Mouse (Mus musculus) limb, embryonic 12.5 days (tissue): ENCODE data around the gene Ptgds. TPM values are rescaled to one million over a fixed set of nuclear protein-coding genes. Genes with fewer than 3 reads are reported as not detected.

Source experiments
- ATAC-seq: fragments of 200-750 bp; cut with Nextera tagmentation; 2 replicates; pipeline ENCODE4 v1.8.0; 2017; ENCODE audit warnings: low read depth, moderate TSS enrichment; ENCODE audit not compliant: insufficient number of reproducible peaks, insufficient read depth, low FRiP score, low TSS enrichment
- H3K27ac ChIP-seq: fragments of 300-500 bp; sonication (generic); 2 replicates; pipeline ENCODE4 v1.5.1; 2016; ENCODE audit warnings: mild to moderate bottlenecking, moderate library complexity
- H3K27me3 ChIP-seq: fragments of 300-500 bp; sonication (generic); 2 replicates; pipeline ENCODE4 v1.6.1; 2016; ENCODE audit warnings: mild to moderate bottlenecking, moderate library complexity
- H3K36me3 ChIP-seq: fragments of 300-500 bp; sonication (generic); 2 replicates; pipeline ENCODE4 v1.6.1; 2016; ENCODE audit warnings: mild to moderate bottlenecking, moderate library complexity
- H3K4me1 ChIP-seq: fragments of 300-500 bp; sonication (generic); replicated peaks from 2 replicates; pipeline ENCODE4 v1.6.1; 2016
- H3K4me2 ChIP-seq: fragments of 300-500 bp; sonication (generic); 2 replicates; pipeline ENCODE4 v1.6.1; 2016; ENCODE audit warnings: mild to moderate bottlenecking, moderate library complexity
- H3K4me3 ChIP-seq: fragments of 300-500 bp; sonication (generic); replicated peaks from 2 replicates; pipeline ENCODE4 v1.5.1; 2016; ENCODE audit warnings: mild to moderate bottlenecking
- H3K9ac ChIP-seq: fragments of 300-500 bp; sonication (generic); replicated peaks from 2 replicates; pipeline ENCODE4 v1.6.1; 2016; ENCODE audit warnings: mild to moderate bottlenecking, moderate library complexity
- H3K9me3 ChIP-seq: fragments of 300-500 bp; sonication (generic); 2 replicates; pipeline ENCODE4 v1.6.1; 2016; ENCODE audit warnings: mild to moderate bottlenecking, moderate library complexity
- WGBS: fragments of 180-500 bp; shearing (Covaris S2); methylation state at CpG from one replicate; pipeline ENCODE4 v1.1.7; 2016; 5-methylcytosine and 5-hydroxymethylcytosine counted together
- polyA plus RNA-seq: library from polyadenylated mRNA; unstranded; fragments of >200 nt; fragmentation: Nextera tagmentation; extraction: Ambion mirVana; gene quantifications from 2 replicates; pipeline ENCODE4 v1.2.1, GENCODE M21; 2016

Ptgds gene
- polyA plus RNA-seq, 1 experiment from 2014 or later: 0.35 TPM

- Histone ChIP-seq H3K9me3 (no peaks in the 10 kb centered on the region), H3K9ac (no peak overlapping the region), H3K4me1 (peaks cover 1% of the 10 kb centered on the region), H3K4me3 (no peak overlapping the region), H3K36me3 (peaks cover 1% of the 10 kb centered on the region; the same call in 1 of the 2 replicates), H3K27me3 (peaks cover 27% of the 10 kb centered on the region), H3K27ac (no peak overlapping the region), H3K4me2 (no peak overlapping the region)
- 86% methylated on average over 8 of the region's 8 CpGs for WGBS
- no peak for ATAC-seq
These were observed 35.6 kb downstream of the Ptgds start for GRCm38 (mm10) chr2:25434292-25434691.

- Histone ChIP-seq H3K4me1 (peaks cover 6% of the 10 kb centered on the region), H3K9me3 (no peaks in the 10 kb centered on the region), H3K9ac (no peak overlapping the region), H3K27ac (no peak overlapping the region), H3K27me3 (peaks cover 33% of the 10 kb centered on the region), H3K4me2 (no peak overlapping the region), H3K36me3 (no peaks in the 10 kb centered on the region), H3K4me3 (no peak overlapping the region)
- ATAC-seq: no peak
- 81% methylated on average over 17 of the region's 17 CpGs for WGBS
These were observed 36.7 kb downstream of the Ptgds start for GRCm38 (mm10) chr2:25433101-25433500.

- no peak for ATAC-seq
- no peak overlapping the region for H3K9ac ChIP-seq
- H3K4me3 ChIP-seq: no peak overlapping the region
- H3K4me2 ChIP-seq: no peak overlapping the region
- H3K9me3 ChIP-seq: no peaks in the 10 kb centered on the region
- no peaks in the 10 kb centered on the region for H3K36me3 ChIP-seq
- peaks cover 33% of the 10 kb centered on the region for H3K27me3 ChIP-seq
- H3K4me1 ChIP-seq: peaks cover 6% of the 10 kb centered on the region
- WGBS: 64% methylated on average over 11 of the region's 11 CpGs
- no peak overlapping the region for H3K27ac ChIP-seq
These were observed 37.3 kb downstream of the Ptgds start for GRCm38 (mm10) chr2:25432326-25433098.

GRCm38 (mm10) chr2:25431308-25431855, 38.5 kb downstream of the Ptgds start:
- ATAC-seq: no peak
- H3K27me3 ChIP-seq: peaks cover 38% of the 10 kb centered on the region
- WGBS: 60% methylated on average over 6 of the region's 6 CpGs

DNA sequence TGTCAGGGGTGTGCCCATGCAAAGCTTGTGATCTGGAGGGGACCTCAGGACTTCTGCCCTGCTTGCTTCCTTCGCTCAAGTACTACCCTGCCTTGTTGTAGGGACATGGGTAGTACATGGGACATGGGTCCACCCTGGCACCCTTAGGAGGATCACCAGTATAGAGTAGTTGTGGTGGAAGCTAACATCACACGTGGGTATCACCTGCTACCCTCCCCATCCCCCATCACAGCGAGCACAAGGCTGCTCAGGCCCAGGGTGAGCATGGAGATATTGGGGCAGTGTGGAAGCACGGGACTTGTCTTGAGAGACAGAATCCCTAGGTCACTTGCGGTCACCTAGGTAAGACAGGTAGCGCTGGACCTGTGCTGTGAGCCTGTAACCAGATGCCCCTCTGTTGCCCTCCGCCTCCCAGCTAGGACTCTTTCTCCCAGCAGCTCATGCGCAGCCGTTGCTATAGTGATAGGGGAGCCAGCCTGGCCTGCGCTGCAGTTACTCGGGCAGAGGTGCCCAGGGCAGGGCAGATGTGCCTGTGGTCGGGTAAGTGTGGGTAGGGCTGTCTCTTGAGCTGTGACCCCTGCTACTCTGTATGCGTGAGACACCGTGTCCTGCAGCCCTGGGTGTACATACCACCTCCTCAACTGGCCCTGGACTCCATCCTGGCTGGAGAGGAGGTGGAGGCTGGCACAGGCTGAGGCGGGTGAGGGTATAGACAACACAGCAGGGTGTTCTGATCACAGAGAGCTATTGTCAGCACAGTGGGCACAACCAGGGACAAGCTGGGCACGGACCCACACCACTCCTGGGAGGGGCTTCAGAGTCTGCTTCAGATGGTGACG, 39.2 kb downstream of the Ptgds start:
- Histone ChIP-seq H3K27me3 (peaks cover 45% of the 10 kb centered on the region), H3K27ac (no peak overlapping the region), H3K4me3 (no peak overlapping the region), H3K9ac (no peak overlapping the region), H3K4me2 (no peak overlapping the region), H3K9me3 (no peaks in the 10 kb centered on the region), H3K36me3 (no peaks in the 10 kb centered on the region), H3K4me1 (peaks cover 6% of the 10 kb centered on the region)
- 76% methylated on average over 17 of the region's 17 CpGs for WGBS
- ATAC-seq: no peak

More at GRCm38 (mm10) chr2:25431308-25431855, 38.5 kb downstream of the Ptgds start:
- peaks cover 6% of the 10 kb centered on the region for H3K4me1 ChIP-seq
- no peaks in the 10 kb centered on the region for H3K9me3 ChIP-seq
- no peak overlapping the region for H3K27ac ChIP-seq
- no peak overlapping the region for H3K4me2 ChIP-seq
- H3K9ac ChIP-seq: no peak overlapping the region
- H3K4me3 ChIP-seq: no peak overlapping the region
- no peaks in the 10 kb centered on the region for H3K36me3 ChIP-seq

DNA sequence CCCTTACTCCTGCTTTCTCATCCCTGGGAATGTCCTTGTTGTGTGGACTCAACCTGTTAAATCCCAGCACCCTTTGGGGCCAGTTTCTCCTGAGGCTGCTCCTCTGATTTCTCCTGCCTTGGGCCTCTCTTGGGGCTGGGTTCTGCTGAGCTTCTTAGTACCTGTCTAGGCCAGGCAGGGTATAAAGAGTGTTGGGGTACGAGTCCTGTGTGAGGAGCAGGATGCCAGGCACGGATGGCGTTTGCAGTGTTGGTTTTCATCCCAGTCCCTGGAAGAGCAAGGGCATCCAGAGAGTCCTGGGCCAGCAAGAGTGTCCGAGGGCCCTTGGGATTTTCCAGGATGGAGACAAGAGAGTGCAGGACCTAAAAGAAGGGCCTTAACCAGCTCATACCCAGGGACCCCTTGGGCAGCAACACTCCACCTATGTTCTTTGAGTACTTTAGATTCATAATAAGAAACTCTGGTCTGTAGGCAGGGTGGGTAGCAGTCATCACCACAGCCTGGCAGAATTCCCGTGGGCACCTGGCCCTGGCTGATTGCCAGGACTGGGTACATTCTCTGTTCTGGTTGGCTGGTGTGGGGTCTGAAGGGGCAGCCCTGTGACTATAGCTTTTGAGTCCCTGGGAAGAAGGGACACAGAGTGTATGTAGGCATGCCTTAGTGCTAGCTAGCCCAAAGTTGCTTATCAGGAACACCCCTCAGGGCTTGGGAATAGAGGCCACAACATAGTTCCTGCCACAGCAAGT, 40.2 kb downstream of the Ptgds start:
- Histone ChIP-seq H3K4me3 (peak overlapping the region; percentile 75), H3K36me3 (no peaks in the 10 kb centered on the region), H3K9ac (no peak overlapping the region; the same call in 1 of the 2 replicates), H3K27ac (no peak overlapping the region), H3K4me1 (peaks cover 6% of the 10 kb centered on the region), H3K4me2 (peak overlapping the region; percentile 94), H3K9me3 (no peaks in the 10 kb centered on the region), H3K27me3 (peaks cover 55% of the 10 kb centered on the region)
- WGBS: 69% methylated on average over 5 of the region's 5 CpGs
- no peak for ATAC-seq

- no peaks in the 10 kb centered on the region for H3K9me3 ChIP-seq
- H3K4me1 ChIP-seq: peaks cover 6% of the 10 kb centered on the region
- under 1% methylated on average over 83 of the region's 89 CpGs for WGBS
- peak; percentile 88 for ATAC-seq
- no peaks in the 10 kb centered on the region for H3K36me3 ChIP-seq
- peaks cover 65% of the 10 kb centered on the region for H3K27me3 ChIP-seq
- H3K4me3 ChIP-seq: peak within 1 kb of the TSS; percentile 75
- no peak within 1 kb of the TSS for H3K27ac ChIP-seq
- peak within 1 kb of the TSS; percentile 75 for H3K9ac ChIP-seq
- peak within 1 kb of the TSS; percentile 94 for H3K4me2 ChIP-seq
These were observed 41.2 kb downstream of the Ptgds start, which contains the start of gene Abca2 for GRCm38 (mm10) chr2:25428442-25429236. TSS of gene Abca2 (plus strand) at chr2:25428703.

- no peak overlapping the region for H3K4me3 ChIP-seq
- peaks cover 6% of the 10 kb centered on the region for H3K4me1 ChIP-seq
- ATAC-seq: no peak
- no peaks in the 10 kb centered on the region for H3K36me3 ChIP-seq
- WGBS: 89% methylated on average over 5 of the region's 5 CpGs
- no peak overlapping the region for H3K4me2 ChIP-seq
- H3K27ac ChIP-seq: no peak overlapping the region
- H3K9ac ChIP-seq: no peak overlapping the region
- peaks cover 79% of the 10 kb centered on the region for H3K27me3 ChIP-seq
- H3K9me3 ChIP-seq: no peaks in the 10 kb centered on the region
These were observed 42.6 kb downstream of the Ptgds start for GRCm38 (mm10) chr2:25427256-25427655.

DNA sequence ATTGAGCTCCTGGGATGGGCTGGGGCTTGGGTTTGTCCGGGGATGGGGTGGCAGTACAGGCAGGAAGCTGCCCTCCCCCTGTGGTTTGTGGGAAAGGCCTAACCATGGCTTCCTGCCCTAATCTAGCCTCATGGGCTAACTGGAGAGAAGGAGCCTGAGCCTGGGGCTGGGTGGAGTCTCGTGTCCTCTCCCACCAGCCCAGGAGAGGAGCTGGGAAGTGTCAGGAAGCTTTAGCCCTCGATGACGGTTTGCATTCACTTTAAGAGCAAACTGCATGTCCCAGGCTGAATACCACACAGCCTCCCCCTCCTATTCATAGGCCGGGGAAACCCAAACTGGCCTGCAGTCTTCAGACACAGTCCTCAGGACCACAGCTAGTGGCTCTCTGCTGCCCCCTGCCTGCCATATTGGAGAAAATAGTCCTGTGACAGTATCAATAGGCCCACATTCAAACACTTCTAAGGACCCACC, 43.1 kb downstream of the Ptgds start:
- Histone ChIP-seq H3K27me3 (peaks cover 78% of the 10 kb centered on the region), H3K9me3 (no peaks in the 10 kb centered on the region), H3K36me3 (no peaks in the 10 kb centered on the region), H3K4me1 (peaks cover 6% of the 10 kb centered on the region), H3K9ac (no peak overlapping the region), H3K4me3 (no peak overlapping the region), H3K27ac (no peak overlapping the region), H3K4me2 (no peak overlapping the region)
- 31% methylated on average over 5 of the region's 5 CpGs for WGBS
- no peak for ATAC-seq

DNA sequence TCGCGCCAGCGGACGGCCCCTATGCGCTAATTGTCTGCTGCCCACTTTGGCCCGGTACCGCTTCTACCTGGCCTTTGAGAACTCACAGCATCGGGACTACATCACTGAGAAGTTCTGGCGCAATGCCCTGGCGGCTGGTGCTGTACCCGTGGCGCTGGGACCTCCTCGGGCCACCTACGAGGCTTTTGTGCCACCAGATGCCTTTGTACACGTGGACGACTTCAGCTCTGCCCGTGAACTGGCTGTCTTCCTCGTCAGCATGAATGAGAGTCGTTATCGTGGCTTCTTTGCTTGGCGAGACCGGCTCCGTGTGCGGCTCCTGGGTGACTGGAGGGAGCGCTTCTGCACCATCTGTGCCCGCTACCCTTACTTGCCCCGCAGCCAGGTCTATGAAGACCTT, 44.4 kb downstream of the Ptgds start:
- Histone ChIP-seq H3K4me1 (peaks cover 6% of the 10 kb centered on the region), H3K27me3 (peaks cover 69% of the 10 kb centered on the region), H3K9ac (peak overlapping the region; percentile 18; the same call in 1 of the 2 replicates), H3K27ac (no peak overlapping the region), H3K4me3 (no peak overlapping the region), H3K9me3 (no peaks in the 10 kb centered on the region), H3K4me2 (no peak overlapping the region), H3K36me3 (no peaks in the 10 kb centered on the region)
- 45% methylated on average over 27 of the region's 27 CpGs for WGBS
- ATAC-seq: no peak
